Mouse (Mus musculus) layer of hippocampus, adult 9-10 months (tissue): ENCODE results near the gene Ube2dnl2.

Experiments
- DNase-seq: peaks from one replicate; pipeline ENCODE4 v3.0.0; 2022; ENCODE audit warnings: low spot score

Ube2dnl2 gene

DNA sequence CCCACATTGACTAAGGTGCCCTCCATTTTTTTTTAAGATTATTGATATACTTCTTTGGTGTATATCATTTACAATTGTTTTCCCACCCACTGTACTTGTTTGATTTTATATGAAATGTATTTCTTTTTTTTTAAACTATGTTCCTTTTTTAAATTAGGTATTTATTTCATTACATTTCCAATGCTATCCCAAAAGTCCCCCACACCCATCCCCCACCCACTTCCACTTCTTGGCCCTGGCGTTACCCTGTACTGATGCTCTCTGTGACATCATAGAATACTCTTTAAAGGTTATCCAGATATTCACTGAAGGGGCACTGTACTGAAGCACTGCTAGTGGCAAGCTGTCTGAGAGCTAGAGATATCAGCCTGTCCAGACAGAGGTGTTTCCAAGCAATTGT lies at the start of gene Ube2dnl2:
Gene Ube2dnl2, plus strand, starts transcription at position 301 of the 400 bp plus-strand sequence.
- no peak for DNase-seq

- DNase-seq, result no peak
Observed at GRCm38 (mm10) chrX:114895489-114895888, 11.9 kb upstream of the Ube2dnl2 start.

GRCm38 (mm10) chrX:114897506-114897905 lies 9.9 kb upstream of the Ube2dnl2 start:
- no peak for DNase-seq

GRCm38 (mm10) chrX:114903391-114903790 lies 4.0 kb upstream of the Ube2dnl2 start:
- DNase-seq, result no peak

- no peak for DNase-seq
Observed at GRCm38 (mm10) chrX:114904712-114905111, 2.7 kb upstream of the Ube2dnl2 start, which contains the start of gene Ube2dnl1. Gene Ube2dnl1 (plus strand): TSS chrX:114905012.

- DNase-seq, result no peak
Observed at GRCm38 (mm10) chrX:114955066-114955465, 47.7 kb downstream of the Ube2dnl2 start.
